Mouse (Mus musculus) MEL-GATA-1-ER (cell line): ENCODE results near the gene Agpat4.

ENCODE experiments used
- DNase-seq: peaks from one replicate; pipeline ENCODE4 v3.0.0-alpha.2; 2012; ENCODE audit warnings: low read depth; ENCODE audit errors: extremely low read depth

Gene Agpat4

GRCm38 (mm10) chr17:12118561-12118925, at the start of gene Agpat4:
TSS of gene Agpat4 (plus strand) at chr17:12118704.
- DNase-seq, result peak; percentile 10

DNA sequence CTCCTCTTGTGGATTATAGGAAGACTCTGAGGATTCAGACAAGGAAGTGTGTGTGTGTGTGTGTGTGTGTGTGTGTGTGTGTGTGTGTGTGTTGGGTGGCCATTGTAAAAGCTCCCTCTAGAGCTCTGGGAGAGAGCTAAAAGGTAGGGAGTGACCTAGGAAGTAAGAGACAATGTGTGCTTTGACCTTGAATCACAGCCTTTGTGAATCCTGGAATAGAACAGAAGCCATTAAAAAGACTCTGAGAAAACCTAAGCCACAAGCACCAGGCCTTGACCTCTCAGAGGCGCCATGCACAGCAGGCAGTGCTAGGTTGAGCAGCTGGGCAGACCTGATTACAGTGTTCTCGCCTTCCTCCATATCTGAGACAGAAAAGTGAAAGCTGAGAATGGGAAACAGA, 41.7 kb upstream of the Agpat4 start:
- no peak for DNase-seq

DNA sequence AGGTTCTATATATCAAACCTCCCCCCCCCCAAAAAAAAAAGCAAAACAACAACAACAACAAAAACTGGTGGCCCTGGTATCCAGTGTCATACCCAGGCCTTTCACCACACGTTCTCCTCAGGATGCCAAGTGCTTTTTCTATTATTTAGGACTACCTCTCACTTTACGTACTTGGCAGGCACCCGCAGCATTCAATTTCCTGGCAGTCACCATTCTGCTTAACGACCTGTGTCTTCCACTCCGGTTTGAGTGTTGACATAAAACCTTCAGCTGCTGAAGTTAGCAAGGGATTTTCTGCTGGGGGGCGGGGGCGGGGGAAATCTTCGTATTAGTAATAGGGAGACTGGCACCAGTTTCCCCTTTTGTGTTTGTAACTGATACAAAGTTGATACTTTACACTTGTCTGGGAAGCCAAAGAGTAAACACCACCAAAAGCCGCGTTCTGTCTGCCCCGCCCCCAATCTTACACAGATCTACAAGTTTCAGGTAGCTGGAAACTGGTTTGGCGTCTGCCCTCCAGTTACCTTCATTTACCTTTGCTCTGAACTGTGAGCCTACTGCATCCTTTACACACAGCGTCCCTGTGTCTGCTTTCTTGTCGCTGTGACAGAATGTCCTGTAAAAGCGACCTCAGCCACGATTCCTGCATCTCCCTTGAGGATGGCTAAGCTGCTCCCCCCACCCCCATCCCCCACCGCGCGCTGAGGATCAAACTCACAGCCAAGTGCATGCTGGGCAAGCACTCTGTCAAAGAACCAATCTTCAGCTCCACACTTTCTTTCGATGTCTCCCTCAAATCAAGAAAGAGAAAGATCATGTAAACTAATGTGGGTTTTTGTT, 37.6 kb upstream of the Agpat4 start:
- DNase-seq, result no peak

DNA sequence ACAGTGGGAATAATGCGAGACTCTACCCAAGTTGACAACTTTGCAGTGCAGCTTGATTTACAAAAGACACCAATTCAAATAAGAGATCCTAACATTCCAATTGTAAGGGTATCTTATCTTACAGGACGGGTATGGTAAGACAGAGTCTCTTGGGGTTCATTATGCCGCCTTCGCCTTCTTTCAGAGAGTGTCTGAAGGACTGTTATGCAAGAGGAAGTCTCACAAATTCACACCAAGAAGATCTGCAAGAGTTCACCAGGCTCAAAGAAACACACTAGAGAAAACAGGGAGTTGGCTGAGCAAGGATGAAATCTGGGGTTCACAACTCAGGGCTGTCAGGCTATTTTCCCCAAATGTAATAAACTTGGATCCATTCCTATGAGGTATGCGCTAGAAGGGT, 36.3 kb upstream of the Agpat4 start:
- DNase-seq, result no peak

GRCm38 (mm10) chr17:12090261-12090927, 28.1 kb upstream of the Agpat4 start:
- DNase-seq, result no peak

DNA sequence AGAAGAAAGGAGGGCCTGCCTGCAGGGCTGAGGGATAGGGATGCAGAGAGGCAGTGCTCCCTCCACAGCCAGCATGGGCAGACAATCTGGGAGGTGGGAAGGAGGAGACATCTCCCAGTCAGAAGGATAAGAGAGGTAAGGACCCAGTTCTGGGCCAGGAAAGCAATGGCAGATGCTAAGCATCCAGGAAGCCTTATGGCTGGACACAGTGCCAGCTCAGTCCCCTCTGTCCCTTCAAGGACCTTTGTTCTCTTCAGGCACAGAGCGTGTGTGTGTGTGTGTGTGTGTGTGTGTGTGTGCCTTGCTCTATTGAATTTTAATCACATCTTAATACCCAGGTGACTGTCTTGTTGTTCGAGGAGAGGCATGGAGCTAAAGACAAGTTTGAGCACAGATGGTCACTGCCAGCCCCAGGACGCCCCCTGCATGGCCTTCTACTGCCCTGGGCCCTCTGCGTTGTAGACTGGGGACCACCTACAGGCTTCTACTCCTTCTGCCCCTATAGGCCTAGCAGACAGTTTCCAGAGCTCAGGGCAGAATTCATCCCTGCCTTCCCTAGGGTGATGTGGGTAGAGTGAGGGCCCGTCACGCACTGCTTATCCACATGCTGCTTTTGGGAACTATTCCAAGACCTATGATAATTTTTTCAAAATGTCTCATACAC, 25.5 kb upstream of the Agpat4 start:
- DNase-seq, result no peak

DNA sequence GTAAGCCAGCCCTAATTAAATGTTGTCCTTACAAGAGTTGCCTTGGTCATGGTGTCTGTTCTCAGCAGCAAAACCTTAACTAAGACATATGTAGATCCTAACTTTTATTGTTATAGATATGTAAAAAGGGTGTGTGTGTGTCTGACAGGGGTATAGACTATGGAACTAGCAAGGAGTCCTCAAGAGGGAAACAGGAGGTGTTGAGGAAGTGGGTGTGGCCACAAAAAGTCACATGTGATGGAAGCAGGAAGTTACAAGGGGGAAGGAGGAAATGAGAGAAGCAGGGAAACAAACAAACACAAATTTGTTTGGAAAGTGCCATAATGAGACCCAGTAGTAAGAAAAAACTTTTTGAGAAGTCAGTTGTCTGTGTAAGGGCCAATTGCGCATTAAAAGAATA, 24.5 kb upstream of the Agpat4 start:
- DNase-seq, result no peak

DNA sequence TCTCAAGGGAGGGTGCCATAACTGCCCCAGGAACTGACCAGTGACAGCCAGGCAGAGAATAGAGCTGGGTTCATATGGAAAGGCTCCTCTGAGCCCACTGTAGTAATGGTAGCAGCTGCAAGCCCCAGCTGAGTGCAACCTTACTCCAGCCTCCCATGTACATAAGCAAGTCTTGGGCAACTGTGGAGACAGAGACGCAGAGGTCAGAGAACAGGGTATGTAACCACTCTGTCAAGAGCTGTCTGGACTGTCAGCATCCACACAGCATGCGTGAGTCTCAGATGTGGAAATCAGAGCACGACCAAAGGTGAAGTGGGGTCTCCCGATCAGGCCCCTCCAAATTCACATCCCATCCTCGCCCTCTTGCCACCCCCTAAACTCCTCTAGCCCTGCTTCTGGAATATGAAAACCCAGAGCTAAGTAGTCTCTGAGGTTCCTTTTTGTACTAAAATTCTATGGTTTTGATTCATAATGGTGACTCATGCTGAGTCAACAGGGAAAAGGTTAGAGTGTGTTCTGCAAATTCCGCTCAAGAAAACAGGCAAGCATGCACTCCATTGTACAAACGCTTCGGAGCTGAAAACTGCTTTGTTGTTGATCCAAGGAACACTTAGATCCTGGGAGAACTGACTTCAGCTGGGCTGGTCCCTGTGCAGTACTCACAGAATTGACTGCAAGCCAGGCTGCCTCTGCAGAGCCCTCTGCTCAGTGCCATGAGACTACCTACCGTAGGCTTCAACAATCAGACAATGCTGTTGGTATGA, 23.5 kb upstream of the Agpat4 start:
- no peak for DNase-seq

DNA sequence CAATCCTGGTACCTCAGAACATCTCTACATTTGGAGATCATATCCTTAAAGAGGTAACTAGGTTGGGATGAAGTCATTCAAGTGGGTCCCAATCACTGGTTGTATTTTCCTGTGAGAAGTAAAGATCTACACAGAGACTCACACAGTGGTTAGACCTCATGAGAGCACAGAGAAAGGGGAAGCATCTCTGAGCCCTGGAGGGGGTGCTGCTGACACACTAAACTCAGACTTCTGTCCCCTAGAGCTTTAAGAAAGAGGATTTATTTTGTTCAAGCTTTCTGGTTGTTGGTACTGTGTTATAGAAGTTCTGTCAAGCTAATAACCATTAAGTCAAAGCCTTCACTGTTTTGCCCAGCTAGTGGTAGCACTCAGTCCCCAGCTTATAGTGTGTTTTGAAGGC, 19.1 kb upstream of the Agpat4 start:
- DNase-seq, result no peak

DNA sequence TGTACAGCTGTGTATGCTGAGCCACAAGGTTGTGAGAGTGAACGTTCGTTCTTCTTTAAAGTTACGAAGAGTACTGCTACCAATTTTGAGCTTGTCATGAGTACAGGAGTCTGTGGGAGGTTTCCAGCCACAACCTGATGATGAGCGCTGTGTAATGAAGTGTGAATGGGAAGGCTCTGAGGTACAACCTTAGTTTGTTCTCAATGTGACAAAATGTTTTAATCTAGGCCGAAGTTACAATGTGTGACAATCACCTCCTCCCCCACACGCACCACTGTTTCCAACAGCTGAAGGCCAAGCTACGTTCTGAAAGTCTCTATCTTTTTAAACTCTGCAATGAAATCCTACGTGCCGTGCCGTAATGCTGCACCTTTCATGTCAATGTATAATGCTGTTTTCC, 16.2 kb upstream of the Agpat4 start:
- DNase-seq, result no peak

DNA sequence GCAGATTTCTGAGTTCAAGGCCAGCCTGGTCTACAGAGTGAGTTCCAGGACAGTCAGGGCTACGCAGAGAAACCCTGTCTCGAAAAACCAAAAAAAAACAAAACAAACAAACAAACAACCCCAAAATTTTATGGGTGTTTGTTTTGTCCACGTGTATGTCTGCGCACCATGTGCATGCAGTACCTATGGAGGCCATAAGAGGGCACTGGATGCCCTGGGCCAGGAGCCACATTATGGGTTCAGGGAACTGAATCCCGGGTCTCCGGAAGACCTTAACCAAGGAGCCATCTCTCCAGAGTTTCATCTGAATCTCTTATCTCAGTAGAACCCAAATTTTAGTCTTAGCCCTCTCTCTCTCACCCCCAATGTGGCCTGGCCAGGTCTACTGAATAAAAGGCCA, 14.7 kb upstream of the Agpat4 start:
- no peak for DNase-seq

DNA sequence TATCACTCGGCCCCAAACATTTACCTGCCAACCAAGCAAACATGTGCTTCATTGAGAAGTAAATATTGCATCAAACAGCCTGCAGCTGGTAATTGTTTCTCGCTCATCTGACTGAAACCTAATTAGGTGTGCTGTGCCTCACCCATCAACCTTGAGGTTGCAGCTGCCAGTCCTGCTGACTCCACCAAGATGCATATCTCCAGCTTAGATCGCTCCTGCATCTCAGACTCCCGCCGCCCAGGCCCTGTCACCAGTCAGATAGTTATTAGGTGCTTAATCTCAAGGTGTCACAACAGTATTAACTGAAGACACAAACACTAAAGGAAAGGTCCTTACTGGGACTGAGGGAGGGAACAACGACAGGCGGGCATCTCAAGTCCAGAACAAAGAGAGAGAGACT, 14.3 kb upstream of the Agpat4 start:
- no peak for DNase-seq

DNA sequence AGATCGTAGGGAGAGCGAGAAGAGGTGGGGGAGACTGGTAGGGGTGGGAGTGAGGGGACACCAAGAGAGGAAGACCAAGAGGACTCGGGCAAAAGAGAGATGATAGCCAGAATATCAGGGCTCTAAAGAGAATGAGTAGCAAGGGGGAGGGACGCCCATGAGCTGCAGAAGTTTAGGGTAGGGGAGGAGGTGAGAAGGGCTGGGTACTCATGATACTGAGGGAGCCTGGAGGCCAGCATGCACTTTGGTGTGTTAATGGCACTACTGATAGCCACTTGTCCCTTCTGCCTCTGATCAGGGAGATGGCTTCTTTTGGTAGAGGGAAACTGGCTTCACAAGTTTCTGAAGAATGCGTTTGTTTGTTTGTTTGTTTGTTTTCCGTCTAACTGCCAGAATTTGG, 13.8 kb upstream of the Agpat4 start:
- DNase-seq, result no peak

- no peak for DNase-seq
Measured at GRCm38 (mm10) chr17:12106255-12106654, 12.2 kb upstream of the Agpat4 start.

GRCm38 (mm10) chr17:12113626-12114025, 4.9 kb upstream of the Agpat4 start:
- no peak for DNase-seq

DNA sequence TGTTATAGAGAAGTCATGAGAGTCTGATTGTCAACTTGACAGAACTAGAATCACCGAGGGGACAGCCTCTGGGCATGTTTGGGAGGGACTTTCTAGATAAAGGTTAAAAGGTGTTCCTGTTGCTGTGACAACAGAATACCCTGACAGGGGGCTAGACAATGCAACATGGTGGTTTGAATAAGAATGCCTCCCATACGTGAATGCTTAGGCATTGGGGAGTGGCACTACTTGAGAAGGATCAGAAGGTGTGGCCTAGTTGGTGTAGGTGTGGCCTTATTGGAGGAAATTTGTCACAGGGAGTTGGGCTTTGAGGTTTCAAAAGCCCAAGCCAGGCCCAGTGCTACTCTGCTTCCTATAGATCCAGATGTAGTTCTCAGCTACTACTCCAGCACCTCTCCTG, 3.4 kb upstream of the Agpat4 start:
- DNase-seq, result no peak

- DNase-seq, result peak; percentile 20
Measured at GRCm38 (mm10) chr17:12118131-12118530, 373 bp upstream of the Agpat4 start.

- DNase-seq, result peak; percentile 97
Measured at GRCm38 (mm10) chr17:12118926-12119641, 580 bp downstream of the Agpat4 start.

DNA sequence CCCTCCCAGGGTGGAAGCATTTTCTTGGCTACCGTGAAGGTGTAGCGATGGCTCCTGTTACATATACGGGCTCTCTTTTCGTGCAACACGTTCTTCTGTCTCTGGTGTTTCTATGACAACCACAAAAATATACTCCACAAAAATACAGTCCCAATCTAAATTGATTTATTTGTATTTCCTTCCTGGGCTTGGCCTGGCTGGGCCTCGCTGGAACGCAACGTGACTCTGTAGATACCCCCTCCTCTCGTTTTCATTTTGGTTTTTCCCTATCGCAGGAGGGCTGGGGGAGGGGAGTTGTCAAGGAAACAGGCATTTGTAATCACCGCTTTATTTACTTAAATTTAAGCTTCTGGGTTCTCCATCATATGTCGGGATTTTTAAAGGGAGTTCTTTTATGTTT, 1.2 kb downstream of the Agpat4 start:
- DNase-seq, result peak; percentile 12

- no peak for DNase-seq
Measured at GRCm38 (mm10) chr17:12120268-12120667, 1.8 kb downstream of the Agpat4 start.

GRCm38 (mm10) chr17:12121226-12121794, 2.8 kb downstream of the Agpat4 start:
- DNase-seq, result no peak
